Mouse (Mus musculus): Measurements from ENCODE around the gene Magi2. TPM values are rescaled to one million over a fixed set of nuclear protein-coding genes. Genes with fewer than 3 reads are reported as not detected.

The Magi2 gene
- polyA plus RNA-seq, 2 experiments = 0.08 to 0.15 TPM

- H3K27ac ChIP-seq = no peak overlapping the region
- no peaks in the 10 kb centered on the region for H3K4me1 ChIP-seq (replicated peaks; ENCODE audit: control insufficient read depth in 2 of 2, insufficient read depth in 2 of 2, low read length in 1 of 2)
- H3K36me3 ChIP-seq (replicated peaks; ENCODE audit: control insufficient read depth, insufficient read depth, low read depth) = no peaks in the 10 kb centered on the region
- no peak for ATAC-seq (ENCODE audit: insufficient read depth)
- no peak for DNase-seq (ENCODE audit: low read depth in 3 of 3, low spot score in 3 of 3)
- WGBS (ENCODE audit: insufficient replicate concordance) = 40% methylated on average over 2 of the region's 2 CpGs
- no peaks in the 10 kb centered on the region for H3K9me3 ChIP-seq (ENCODE audit: control insufficient read depth, low read length)
- H3K4me3 ChIP-seq (ENCODE audit: insufficient read depth in 1 of 2, low read depth in 2 of 2, low read length in 2 of 2) = no peak overlapping the region
- H3K27me3 ChIP-seq (ENCODE audit: control insufficient read depth, insufficient read depth, low read length) = no peaks in the 10 kb centered on the region
- no peak for TF ChIP-seq CTCF (IDR thresholded peaks at IDR 0.05; ENCODE audit: low read depth)
- no peak for TF ChIP-seq EP300 (IDR thresholded peaks at IDR 0.05; ENCODE audit: low read depth)
- no peak overlapping the region for H3K9ac ChIP-seq (replicated peaks)
- H3K4me2 ChIP-seq (ENCODE audit: low read depth) = no peak overlapping the region
These were observed 238.5 kb downstream of the Magi2 start for GRCm38 (mm10) chr5:19465383-19465782.

- Histone ChIP-seq H3K27me3 (ENCODE audit: control insufficient read depth, insufficient read depth, low read length) (no peaks in the 10 kb centered on the region), H3K4me2 (ENCODE audit: low read depth) (no peak overlapping the region), H3K27ac (no peak overlapping the region), H3K9ac (replicated peaks) (no peak overlapping the region), H3K4me1 (replicated peaks; ENCODE audit: control insufficient read depth in 2 of 2, insufficient read depth in 2 of 2, low read length in 1 of 2) (no peaks in the 10 kb centered on the region), H3K9me3 (ENCODE audit: control insufficient read depth, low read length) (no peaks in the 10 kb centered on the region), H3K36me3 (replicated peaks; ENCODE audit: control insufficient read depth, insufficient read depth, low read depth) (no peaks in the 10 kb centered on the region), H3K4me3 (ENCODE audit: insufficient read depth in 1 of 2, low read depth in 2 of 2, low read length in 2 of 2) (no peak overlapping the region)
- TF ChIP-seq EP300 (IDR thresholded peaks at IDR 0.05; ENCODE audit: low read depth) (no peak), CTCF (IDR thresholded peaks at IDR 0.05; ENCODE audit: low read depth) (no peak)
- 54% methylated on average over 4 of the region's 4 CpGs for WGBS (ENCODE audit: insufficient replicate concordance)
- DNase-seq (ENCODE audit: low read depth in 3 of 3, low spot score in 3 of 3) (no peak), ATAC-seq (ENCODE audit: insufficient read depth) (no peak)
These were observed 246.1 kb downstream of the Magi2 start for GRCm38 (mm10) chr5:19472851-19473439.

GRCm38 (mm10) chr5:19482981-19483380 lies 256.1 kb downstream of the Magi2 start:
- H3K4me1 ChIP-seq (replicated peaks; ENCODE audit: control insufficient read depth in 2 of 2, insufficient read depth in 2 of 2, low read length in 1 of 2) = no peaks in the 10 kb centered on the region
- 39% methylated on average over 3 of the region's 3 CpGs for WGBS (ENCODE audit: insufficient replicate concordance)
- H3K9me3 ChIP-seq (ENCODE audit: control insufficient read depth, low read length) = no peaks in the 10 kb centered on the region
- no peak for TF ChIP-seq EP300 (IDR thresholded peaks at IDR 0.05; ENCODE audit: low read depth)
- TF ChIP-seq CTCF (IDR thresholded peaks at IDR 0.05; ENCODE audit: low read depth) = no peak
- H3K36me3 ChIP-seq (replicated peaks; ENCODE audit: control insufficient read depth, insufficient read depth, low read depth) = no peaks in the 10 kb centered on the region
- H3K9ac ChIP-seq (replicated peaks) = no peak overlapping the region
- DNase-seq (ENCODE audit: low read depth in 3 of 3, low spot score in 3 of 3) (no peak), ATAC-seq (ENCODE audit: insufficient read depth) (no peak)
- H3K27me3 ChIP-seq (ENCODE audit: control insufficient read depth, insufficient read depth, low read length) = no peaks in the 10 kb centered on the region
- H3K4me3 ChIP-seq (ENCODE audit: insufficient read depth in 1 of 2, low read depth in 2 of 2, low read length in 2 of 2) = no peak overlapping the region
- no peak overlapping the region for H3K4me2 ChIP-seq (ENCODE audit: low read depth)
- H3K27ac ChIP-seq = no peak overlapping the region

- Histone ChIP-seq H3K4me1 (replicated peaks; ENCODE audit: control insufficient read depth in 2 of 2, insufficient read depth in 2 of 2, low read length in 1 of 2) (no peaks in the 10 kb centered on the region), H3K9me3 (ENCODE audit: control insufficient read depth, low read length) (no peaks in the 10 kb centered on the region), H3K9ac (replicated peaks) (no peak overlapping the region), H3K27ac (no peak overlapping the region), H3K4me3 (ENCODE audit: insufficient read depth in 1 of 2, low read depth in 2 of 2, low read length in 2 of 2) (no peak overlapping the region), H3K4me2 (ENCODE audit: low read depth) (no peak overlapping the region), H3K27me3 (ENCODE audit: control insufficient read depth, insufficient read depth, low read length) (no peaks in the 10 kb centered on the region), H3K36me3 (replicated peaks; ENCODE audit: control insufficient read depth, insufficient read depth, low read depth) (no peaks in the 10 kb centered on the region)
- DNase-seq (ENCODE audit: low read depth in 3 of 3, low spot score in 3 of 3) (no peak), ATAC-seq (ENCODE audit: insufficient read depth) (no peak)
- WGBS (ENCODE audit: insufficient replicate concordance) = 24% methylated on average over 7 of the region's 7 CpGs
- TF ChIP-seq CTCF (IDR thresholded peaks at IDR 0.05; ENCODE audit: low read depth) = no peak
- TF ChIP-seq EP300 (IDR thresholded peaks at IDR 0.05; ENCODE audit: low read depth) = no peak
These were observed 261.1 kb downstream of the Magi2 start for GRCm38 (mm10) chr5:19487947-19488346.

GRCm38 (mm10) chr5:19501005-19501404 lies 274.2 kb downstream of the Magi2 start:
- no peak for ATAC-seq (ENCODE audit: insufficient read depth)
- TF ChIP-seq EP300 (IDR thresholded peaks at IDR 0.05; ENCODE audit: low read depth) (no peak), CTCF (IDR thresholded peaks at IDR 0.05; ENCODE audit: low read depth) (no peak)
- WGBS (ENCODE audit: insufficient replicate concordance) = 57% methylated on average over 3 of the region's 3 CpGs

More at GRCm38 (mm10) chr5:19501005-19501404, 274.2 kb downstream of the Magi2 start:
- no peak overlapping the region for H3K4me3 ChIP-seq (ENCODE audit: insufficient read depth in 1 of 2, low read depth in 2 of 2, low read length in 2 of 2)
- no peak for DNase-seq (ENCODE audit: low read depth in 3 of 3, low spot score in 3 of 3)
- no peaks in the 10 kb centered on the region for H3K27me3 ChIP-seq (ENCODE audit: control insufficient read depth, insufficient read depth, low read length)
- no peak overlapping the region for H3K27ac ChIP-seq
- no peaks in the 10 kb centered on the region for H3K36me3 ChIP-seq (replicated peaks; ENCODE audit: control insufficient read depth, insufficient read depth, low read depth)
- H3K9me3 ChIP-seq (ENCODE audit: control insufficient read depth, low read length) = no peaks in the 10 kb centered on the region
- H3K4me2 ChIP-seq (ENCODE audit: low read depth) = no peak overlapping the region
- H3K4me1 ChIP-seq (replicated peaks; ENCODE audit: control insufficient read depth in 2 of 2, insufficient read depth in 2 of 2, low read length in 1 of 2) = no peaks in the 10 kb centered on the region
- H3K9ac ChIP-seq (replicated peaks) = no peak overlapping the region
